Mouse (Mus musculus): Measurements from ENCODE around the gene Csrnp3.

GRCm38 (mm10) chr2:65859767-65860727 lies 14.5 kb downstream of the Csrnp3 start:
- TF ChIP-seq POLR2A (IDR thresholded peaks at IDR 0.05; ENCODE audit: borderline replicate concordance, extremely low read depth, low read depth, low read length), result no peak
- no peak for TF ChIP-seq CTCF (IDR thresholded peaks at IDR 0.05; ENCODE audit: insufficient read depth, low read length)
